Mouse (Mus musculus) fat pad, adult 2 months (tissue): ENCODE data around the gene Shtn1.

Experiments used
- DNase-seq: peaks from one replicate; pipeline ENCODE4 v3.0.0-alpha.2; 2011; ENCODE audit warnings: low read depth, low spot score; ENCODE audit errors: extremely low read depth

Shtn1 gene

DNA sequence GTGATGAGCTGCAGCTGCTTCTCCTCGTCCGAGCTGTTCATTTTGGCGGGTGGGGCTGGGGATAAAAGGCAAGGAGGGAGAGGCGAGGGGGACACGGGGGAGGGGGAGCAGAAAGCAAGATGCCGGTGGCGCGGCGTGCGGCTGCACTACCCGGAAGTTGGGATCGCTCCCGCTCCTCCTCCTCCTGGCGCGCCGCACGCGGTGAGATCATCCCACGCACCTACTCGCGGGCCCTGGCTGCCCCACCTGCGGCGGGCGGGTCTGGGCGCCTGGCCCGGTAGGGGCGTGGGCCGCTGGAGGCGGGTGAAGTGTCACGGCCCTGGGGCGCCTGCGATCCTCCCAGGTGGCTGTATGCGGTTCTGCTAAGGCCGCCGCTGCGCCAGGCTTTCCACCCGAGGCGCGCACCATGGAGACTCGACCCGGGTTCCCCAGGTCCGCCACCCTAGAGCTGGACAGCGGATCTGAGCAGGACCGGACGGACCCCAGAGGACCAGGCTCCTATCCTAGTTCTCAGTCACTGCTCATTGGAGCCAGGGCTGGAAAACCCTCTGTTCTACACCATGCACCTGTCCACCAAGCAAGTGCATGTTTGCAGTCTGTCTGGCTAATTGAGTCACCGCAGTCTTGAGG, at the start of gene Shtn1:
TSS of gene Shtn1 (minus strand) at position 629 of the 630 bp plus-strand sequence.
- DNase-seq, result no peak

GRCm38 (mm10) chr19:59114152-59114551, 38.3 kb upstream of the Shtn1 start:
- DNase-seq, result no peak

- no peak for DNase-seq
Measured at GRCm38 (mm10) chr19:59109937-59110336, 34.0 kb upstream of the Shtn1 start.

DNA sequence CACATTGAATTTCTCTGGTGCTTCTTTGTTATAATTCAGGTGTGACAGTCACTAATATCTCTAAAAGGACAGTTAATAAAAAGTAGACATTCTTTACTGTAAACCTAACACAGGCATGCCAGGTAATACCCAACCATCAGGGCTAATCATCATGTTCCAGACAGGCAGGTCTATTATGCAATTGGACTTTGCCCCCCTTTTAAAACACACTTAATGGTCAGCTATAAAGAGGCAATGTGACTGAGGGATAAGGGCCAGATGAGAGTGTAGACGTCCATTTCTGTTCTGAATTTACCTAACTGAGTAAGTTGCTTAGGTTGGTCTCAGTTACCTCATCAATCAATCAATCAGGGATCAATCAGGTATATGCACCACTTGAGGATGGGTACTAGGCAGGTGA, 22.4 kb upstream of the Shtn1 start:
- no peak for DNase-seq

- DNase-seq, result peak; percentile 76
Measured at GRCm38 (mm10) chr19:59092295-59092694, 16.4 kb upstream of the Shtn1 start.

DNA sequence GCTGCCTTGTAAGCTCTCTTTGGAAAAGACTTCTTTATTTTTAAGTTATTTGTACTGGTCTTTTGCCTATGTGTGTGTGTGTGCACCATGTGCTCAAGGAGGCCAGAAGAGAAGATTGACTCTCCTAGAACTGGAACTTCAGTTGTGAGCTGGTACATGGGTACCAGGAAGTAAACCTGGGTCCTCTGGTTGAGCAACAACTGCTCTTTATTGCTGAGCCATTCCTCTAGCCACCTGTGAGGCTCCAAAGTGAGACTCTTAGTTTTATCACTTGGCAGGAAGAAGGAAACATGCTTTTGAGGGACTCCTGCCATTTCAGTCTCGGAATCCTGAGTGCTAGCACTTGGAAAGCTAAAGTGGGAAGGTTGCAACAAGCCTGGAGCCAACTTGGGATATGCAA, 14.4 kb upstream of the Shtn1 start:
- DNase-seq, result no peak

DNA sequence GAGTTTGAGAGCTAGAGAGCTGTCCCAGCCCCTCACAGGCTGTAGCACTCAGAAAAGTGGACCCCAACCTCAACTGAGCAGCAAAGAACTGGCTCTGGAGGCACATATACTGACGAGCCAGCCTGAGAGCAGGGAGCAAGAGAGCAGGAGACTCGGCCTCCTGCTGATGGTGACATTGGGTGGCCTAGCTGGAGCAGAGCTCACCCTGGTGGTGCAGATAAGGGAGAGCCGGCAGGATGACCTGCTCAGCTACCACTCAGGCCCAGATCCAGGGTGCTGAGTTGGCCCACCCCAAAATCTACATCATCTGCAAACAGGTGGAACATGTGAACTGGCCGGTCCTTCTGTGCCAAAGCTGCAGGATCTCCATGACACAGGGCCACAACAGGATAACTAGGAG, 8.4 kb upstream of the Shtn1 start:
- no peak for DNase-seq

GRCm38 (mm10) chr19:59076131-59076530, 231 bp upstream of the Shtn1 start:
- no peak for DNase-seq

GRCm38 (mm10) chr19:59074841-59075471, 944 bp downstream of the Shtn1 start:
- no peak for DNase-seq

- no peak for DNase-seq
Measured at GRCm38 (mm10) chr19:59074381-59074780, 1.5 kb downstream of the Shtn1 start.

DNA sequence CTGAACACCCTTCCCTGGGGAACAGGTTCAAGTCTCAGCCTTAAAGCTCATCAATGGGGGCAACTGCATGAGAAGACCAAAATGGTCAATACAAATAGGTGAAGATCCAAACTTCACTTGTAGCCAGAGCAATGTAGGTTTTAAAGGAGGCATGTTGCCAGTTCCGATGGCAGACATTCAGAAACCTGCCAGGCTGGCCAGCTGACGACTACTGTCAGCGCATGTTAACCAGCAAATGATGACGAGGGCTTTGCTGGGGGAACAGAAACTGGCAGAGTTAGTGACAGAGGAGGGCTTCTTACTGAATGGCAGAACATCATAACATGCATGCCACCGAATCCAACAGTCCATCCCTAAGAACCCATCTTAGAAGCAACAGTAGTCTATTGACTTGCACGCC, 2.9 kb downstream of the Shtn1 start:
- DNase-seq, result no peak

- no peak for DNase-seq
Measured at GRCm38 (mm10) chr19:59071979-59072378, 3.9 kb downstream of the Shtn1 start.

DNA sequence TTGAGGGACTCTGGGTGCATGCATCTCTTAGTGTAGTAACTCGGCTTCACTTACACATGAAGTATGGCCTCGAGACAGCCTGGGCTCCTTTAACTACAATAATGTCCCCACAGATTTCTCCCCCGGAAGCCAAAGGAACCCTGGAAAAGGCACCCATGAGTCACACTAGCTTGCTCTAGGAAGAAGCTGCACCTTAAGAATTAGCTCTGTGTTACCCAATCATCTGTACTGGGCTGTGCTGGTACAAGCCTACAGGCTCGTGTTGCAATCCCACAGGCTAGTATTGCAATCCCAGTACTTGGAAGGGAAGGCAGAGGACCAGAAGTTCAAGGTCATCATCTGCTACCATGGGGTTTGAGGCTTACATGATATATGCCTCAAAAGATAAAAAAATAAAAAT, 4.5 kb downstream of the Shtn1 start:
- peak; percentile 98 for DNase-seq

DNA sequence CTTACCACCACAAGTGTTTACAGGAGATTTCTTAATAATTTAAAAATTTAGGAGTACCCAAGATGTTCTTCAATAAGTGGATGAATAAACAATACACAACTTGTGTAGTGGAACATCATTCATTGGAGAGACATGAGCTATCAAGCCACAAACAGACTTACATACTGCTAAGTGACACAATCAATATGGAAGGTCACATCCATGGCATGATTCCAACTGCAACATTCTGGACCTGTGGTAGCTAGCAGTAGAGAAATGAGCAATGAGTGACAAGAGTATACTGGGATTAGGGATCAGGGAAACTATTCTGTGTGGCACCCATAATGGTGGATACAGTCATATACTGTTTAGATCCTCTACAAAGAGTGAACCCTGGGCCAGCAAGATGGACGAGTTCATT, 8.2 kb downstream of the Shtn1 start:
- DNase-seq, result no peak

- DNase-seq, result no peak
Measured at GRCm38 (mm10) chr19:59066670-59067069, 9.2 kb downstream of the Shtn1 start.

- no peak for DNase-seq
Measured at GRCm38 (mm10) chr19:59066115-59066514, 9.8 kb downstream of the Shtn1 start.

DNA sequence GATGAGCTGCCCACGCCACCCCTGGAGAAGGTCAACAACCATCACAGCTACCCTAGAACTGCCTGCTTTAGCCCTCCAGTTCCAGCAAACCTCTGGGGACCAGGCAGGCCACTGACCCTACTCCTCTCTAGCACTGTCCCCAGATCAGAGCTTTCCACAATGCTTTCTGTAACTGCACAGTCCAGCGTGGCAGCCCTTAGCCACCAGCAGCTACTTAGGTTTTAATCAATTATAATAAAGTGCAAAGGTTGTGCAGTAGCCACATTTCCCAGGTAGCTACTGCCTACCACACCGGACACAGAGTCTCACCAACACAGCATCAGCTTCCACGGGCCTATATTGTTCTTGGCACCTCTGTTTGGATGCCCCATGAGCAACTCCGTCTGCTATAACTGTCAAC, 11.3 kb downstream of the Shtn1 start:
- no peak for DNase-seq

DNA sequence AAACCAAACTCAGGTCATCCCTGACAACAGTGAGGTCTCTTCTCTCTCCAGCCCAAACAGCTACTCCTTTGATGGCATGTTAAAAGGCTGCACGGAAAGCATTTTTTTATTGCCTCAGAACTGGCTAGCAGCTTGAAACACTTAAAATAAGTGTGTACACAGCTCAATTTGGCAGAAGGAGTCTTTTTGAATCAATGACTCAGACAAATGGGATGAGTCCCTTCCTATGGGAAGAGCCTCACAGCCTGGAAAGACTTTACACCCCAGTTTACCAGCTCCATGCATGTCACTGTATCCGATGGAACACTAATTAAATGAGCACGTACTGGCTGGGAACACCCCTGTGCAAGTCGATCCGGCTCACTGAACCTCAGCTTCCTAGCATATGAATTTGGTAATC, 12.3 kb downstream of the Shtn1 start:
- no peak for DNase-seq

GRCm38 (mm10) chr19:59058105-59058504, 17.8 kb downstream of the Shtn1 start:
- DNase-seq, result no peak

DNA sequence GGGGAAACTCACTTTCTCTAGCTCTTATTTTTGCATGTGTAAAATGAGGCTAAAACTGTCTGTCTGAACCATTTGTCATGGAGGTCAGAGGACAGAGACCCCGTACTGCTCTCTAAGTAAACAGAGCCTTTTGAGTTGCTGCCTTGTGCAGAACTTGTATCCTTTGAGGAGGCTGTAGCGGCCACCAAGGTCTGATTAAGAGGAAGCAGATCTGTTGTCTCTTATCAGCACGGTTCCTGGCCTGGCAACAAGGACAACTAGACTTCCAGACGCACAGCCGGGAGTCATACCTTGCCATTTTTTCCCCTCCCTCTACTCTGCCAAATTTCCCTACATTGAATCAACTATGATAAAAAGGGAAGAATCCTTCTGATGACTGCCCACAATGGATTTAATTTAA, 18.5 kb downstream of the Shtn1 start:
- DNase-seq, result no peak

DNA sequence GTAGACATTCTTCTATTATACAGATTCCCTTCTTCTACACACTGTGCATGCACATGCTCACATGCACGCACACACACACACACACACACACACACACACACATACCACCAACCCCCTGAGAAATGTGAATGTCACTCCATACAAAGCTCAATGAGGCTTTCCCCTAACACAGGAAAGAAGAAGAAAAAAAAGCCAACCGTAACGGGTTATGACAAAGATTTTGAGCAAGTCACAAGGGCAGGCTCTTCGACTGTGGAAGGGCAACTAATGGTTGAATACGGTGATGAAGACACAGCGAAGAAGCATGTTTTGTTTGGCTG, 21.3 kb downstream of the Shtn1 start:
- no peak for DNase-seq

DNA sequence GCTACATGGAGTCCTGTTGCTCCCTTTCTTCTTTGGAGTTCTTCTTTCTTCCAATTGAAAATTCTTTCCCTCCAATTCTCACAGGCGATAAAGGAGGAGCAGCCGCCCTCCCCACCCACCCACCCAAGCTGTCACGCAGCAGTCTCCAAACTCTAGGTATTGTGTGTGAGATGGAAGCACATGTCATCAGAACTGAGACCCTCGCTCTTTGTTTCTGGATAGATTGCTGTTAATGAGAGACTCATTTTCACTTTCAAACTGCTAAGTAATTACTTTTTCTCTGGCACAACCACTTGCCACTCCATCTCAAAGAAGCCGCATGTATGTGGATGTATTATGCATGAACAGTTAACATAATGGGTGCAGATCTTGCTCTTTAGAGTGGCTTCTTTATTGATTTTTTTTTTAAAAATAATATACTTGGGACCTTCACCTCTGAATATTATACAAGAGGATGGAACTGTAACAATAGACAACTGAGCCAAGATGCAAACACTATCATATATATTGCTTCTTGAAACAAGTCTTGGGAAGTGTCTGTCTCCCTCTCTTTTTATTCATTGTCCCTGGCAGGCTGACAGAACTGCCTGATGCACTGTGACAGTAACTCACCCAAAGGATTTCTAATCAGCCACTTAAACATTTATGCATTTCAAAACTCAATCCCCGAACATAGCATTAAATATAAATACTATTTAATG, 21.8 kb downstream of the Shtn1 start:
- DNase-seq, result no peak
